Mouse (Mus musculus) kidney, postnatal 0 days (tissue): ENCODE results near the gene Syngr4. TPM values are rescaled to one million over a fixed set of nuclear protein-coding genes. Genes with fewer than 3 reads are reported as not detected.

ENCODE experiments used
- ATAC-seq: fragments of 200-750 bp; cut with Nextera tagmentation; replicated peaks from 2 replicates; pipeline ENCODE4 v1.8.0; 2017; ENCODE audit warnings: low read depth, moderate number of reproducible peaks, moderate TSS enrichment, moderate library complexity; ENCODE audit not compliant: low FRiP score
- DNase-seq: peaks from one replicate; pipeline ENCODE4 v3.0.0-alpha.2; 2016; ENCODE audit warnings: low spot score
- H3K27ac ChIP-seq: fragments of 300-500 bp; sonication (generic); 2 replicates; pipeline ENCODE4 v1.5.1; 2014; ENCODE audit warnings: mild to moderate bottlenecking
- H3K27me3 ChIP-seq: fragments of 300-500 bp; sonication (generic); 2 replicates; pipeline ENCODE4 v1.6.1; 2014; ENCODE audit warnings: low read length, mixed read lengths; ENCODE audit not compliant: insufficient read depth
- H3K36me3 ChIP-seq: fragments of 300-500 bp; sonication (generic); 2 replicates; pipeline ENCODE4 v1.6.1; 2014; ENCODE audit warnings: low read length, mixed read lengths; ENCODE audit not compliant: insufficient read depth
- H3K4me1 ChIP-seq: fragments of 300-500 bp; sonication (generic); replicated peaks from 2 replicates; pipeline ENCODE4 v1.6.1; 2014; ENCODE audit warnings: antibody characterized with exemption, low read length, mixed read lengths; ENCODE audit not compliant: insufficient read depth
- H3K4me2 ChIP-seq: fragments of 300-500 bp; sonication (generic); 2 replicates; pipeline ENCODE4 v1.6.1; 2014; ENCODE audit warnings: mild to moderate bottlenecking, low read length, moderate library complexity, mixed read lengths
- H3K4me3 ChIP-seq: fragments of 300-500 bp; sonication (generic); replicated peaks from 2 replicates; pipeline ENCODE4 v1.5.1; 2014; ENCODE audit warnings: low read depth, low read length
- H3K9ac ChIP-seq: fragments of 300-500 bp; sonication (generic); 2 replicates; pipeline ENCODE4 v1.6.1; 2014; ENCODE audit warnings: low read depth, low read length
- H3K9me3 ChIP-seq: fragments of 300-500 bp; sonication (generic); replicated peaks from 2 replicates; pipeline ENCODE4 v1.6.1; 2016; ENCODE audit warnings: low read length, inconsistent platforms, mixed read lengths
- CTCF ChIP-seq: IDR thresholded peaks from 2 replicates; pipeline ENCODE4 v1.5.1; 2016; ENCODE audit warnings: antibody characterized with exemption, low read depth, mild to moderate bottlenecking, moderate library complexity
- WGBS: fragments of 180-500 bp; shearing (Covaris S2); extraction: QIAGEN DNeasy Blood & Tissue Kit; methylation state at CpG from one replicate; pipeline ENCODE4 v1.1.7; 2014; 5-methylcytosine and 5-hydroxymethylcytosine counted together
- polyA plus RNA-seq: library from polyadenylated mRNA; unstranded; fragments of >200 nt; fragmentation: Nextera tagmentation; extraction: Ambion mirVana; gene quantifications from 2 replicates; pipeline ENCODE4 v1.2.1, GENCODE M21; 2015

The Syngr4 gene
- polyA plus RNA-seq, 1 experiment from 2014 or later: 1.6 TPM

DNA sequence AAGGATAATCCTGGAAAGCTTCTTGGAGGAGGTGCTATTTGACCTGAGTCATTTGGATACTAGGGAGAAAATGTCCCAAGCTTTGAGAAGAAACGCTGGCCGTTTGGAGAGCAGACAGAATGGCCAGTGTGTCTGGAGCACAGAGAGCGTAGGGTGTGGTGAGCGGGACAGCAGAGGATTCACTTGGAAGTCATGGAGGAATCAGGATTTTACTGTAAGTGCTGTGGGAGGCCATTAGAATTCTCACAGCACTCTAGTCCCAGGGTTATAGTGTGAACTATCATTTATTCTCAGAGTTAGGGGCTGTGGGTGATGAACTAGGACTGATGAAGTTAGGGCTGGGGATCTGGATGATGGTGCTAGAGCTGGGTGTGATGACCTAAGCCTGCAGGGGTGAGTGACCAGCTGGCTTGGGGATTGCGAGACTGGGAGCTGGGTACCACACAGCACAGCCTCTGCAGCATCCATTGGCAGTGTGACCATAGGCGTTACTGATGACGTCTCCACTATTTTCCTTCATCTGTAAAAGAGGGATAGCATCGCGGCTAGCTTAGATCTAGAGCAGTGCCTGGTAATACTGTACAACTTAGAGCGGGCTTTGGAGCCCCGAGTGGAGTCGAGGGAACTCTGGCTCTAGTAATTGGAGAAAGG is 25.6 kb upstream of the Syngr4 start:
- Histone ChIP-seq H3K27ac (peak overlapping the region; percentile 90), H3K9me3 (no peaks in the 10 kb centered on the region), H3K36me3 (no peaks in the 10 kb centered on the region), H3K4me3 (no peak overlapping the region), H3K9ac (no peak overlapping the region), H3K27me3 (no peaks in the 10 kb centered on the region), H3K4me2 (0 out of 2 replicates have a peak overlapping the region, but pooled peaks have one; percentile 56), H3K4me1 (peaks cover 34% of the 10 kb centered on the region)
- DNase-seq (no peak), ATAC-seq (no peak)
- 75% methylated on average over 12 of the region's 12 CpGs for WGBS
- no peak for TF ChIP-seq CTCF

GRCm38 (mm10) chr7:45921242-45921621 is 24.7 kb upstream of the Syngr4 start, which contains the start of gene Emp3:
TSS of gene Emp3 (minus strand) at chr7:45921404.
- DNase-seq: peak; percentile 86
- peak within 1 kb of the TSS; percentile 64 for H3K4me2 ChIP-seq

GRCm38 (mm10) chr7:45920583-45921241 is 24.2 kb upstream of the Syngr4 start:
- Histone ChIP-seq H3K9me3 (no peaks in the 10 kb centered on the region), H3K4me3 (peak overlapping the region; percentile 49), H3K27ac (peak overlapping the region; percentile 90), H3K27me3 (no peaks in the 10 kb centered on the region), H3K4me1 (peaks cover 45% of the 10 kb centered on the region), H3K4me2 (peak overlapping the region; percentile 64), H3K9ac (peak overlapping the region; percentile 60), H3K36me3 (no peaks in the 10 kb centered on the region)
- DNase-seq: peak; percentile 56
- no peak for TF ChIP-seq CTCF
- ATAC-seq: no peak
- 13% methylated on average over 9 of the region's 9 CpGs for WGBS

More at GRCm38 (mm10) chr7:45921242-45921621, 24.7 kb upstream of the Syngr4 start, which contains the start of gene Emp3:
- Histone ChIP-seq H3K4me3 (peak within 1 kb of the TSS; percentile 49), H3K27ac (peak within 1 kb of the TSS; percentile 90), H3K4me1 (peaks cover 41% of the 10 kb centered on the region), H3K36me3 (no peaks in the 10 kb centered on the region), H3K9ac (peak within 1 kb of the TSS; percentile 60), H3K9me3 (no peaks in the 10 kb centered on the region), H3K27me3 (no peaks in the 10 kb centered on the region)
- ATAC-seq: no peak
- WGBS: 17% methylated on average over 9 of the region's 9 CpGs
- no peak for TF ChIP-seq CTCF

DNA sequence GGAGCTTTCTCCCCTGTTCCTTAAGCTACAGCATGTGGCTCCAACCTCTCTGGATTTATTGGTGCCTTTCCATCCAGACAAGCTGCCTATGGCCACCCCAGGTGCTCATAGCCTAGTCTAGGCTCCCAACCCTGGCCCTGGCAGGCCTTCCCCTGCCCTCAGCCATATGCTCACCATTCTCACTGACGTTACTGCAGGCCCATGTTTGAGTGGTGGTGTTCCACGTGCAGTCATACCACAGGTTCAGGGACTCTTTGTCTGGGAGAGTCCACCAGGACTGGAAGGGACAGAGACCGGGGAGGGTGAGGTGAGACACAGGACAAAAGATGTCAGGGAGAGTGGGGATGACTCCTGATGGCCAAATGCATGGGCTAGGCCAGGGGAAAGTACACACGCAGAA is 23.2 kb upstream of the Syngr4 start:
- Histone ChIP-seq H3K9ac (peak overlapping the region; percentile 60; the same call in 1 of the 2 replicates), H3K27me3 (no peaks in the 10 kb centered on the region), H3K4me2 (peak overlapping the region; percentile 64), H3K4me1 (peaks cover 45% of the 10 kb centered on the region), H3K9me3 (no peaks in the 10 kb centered on the region), H3K4me3 (peak overlapping the region; percentile 49), H3K27ac (no peak overlapping the region), H3K36me3 (no peaks in the 10 kb centered on the region)
- no peak for DNase-seq
- ATAC-seq: no peak
- no peak for TF ChIP-seq CTCF
- WGBS: 67% methylated on average over 4 of the region's 4 CpGs

DNA sequence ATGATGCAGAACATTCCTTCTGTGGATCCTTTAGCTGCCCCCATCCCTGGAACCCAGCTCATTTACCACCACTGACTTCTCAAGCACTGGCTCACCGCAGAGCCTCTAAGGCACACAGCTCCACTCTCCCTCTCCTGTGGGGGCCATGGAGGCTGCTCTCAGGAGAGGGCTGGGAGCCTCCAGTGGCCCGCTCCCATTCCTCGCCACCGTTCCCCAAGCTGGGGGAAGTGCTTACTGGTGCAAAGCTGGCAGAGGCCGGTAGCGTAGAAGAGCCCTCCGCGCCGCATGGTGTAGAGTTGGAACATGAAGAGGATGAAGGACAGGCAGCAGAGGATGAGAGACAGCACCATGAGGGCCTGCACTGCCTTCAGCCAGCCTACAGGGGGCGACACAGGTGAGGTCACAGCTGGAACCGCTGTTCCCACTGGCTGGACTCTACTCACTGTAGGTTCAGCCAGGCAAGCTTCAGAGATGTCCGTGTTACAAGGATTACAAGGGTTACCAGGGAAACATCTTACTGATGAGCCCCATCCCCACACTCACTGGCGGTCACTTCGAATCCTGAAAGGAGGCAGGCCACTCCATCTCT is 22.7 kb upstream of the Syngr4 start:
- WGBS: 73% methylated on average over 14 of the region's 14 CpGs
- H3K27ac ChIP-seq: no peak overlapping the region
- H3K4me1 ChIP-seq: peaks cover 45% of the 10 kb centered on the region
- no peak overlapping the region for H3K4me3 ChIP-seq
- no peaks in the 10 kb centered on the region for H3K27me3 ChIP-seq
- H3K9me3 ChIP-seq: no peaks in the 10 kb centered on the region
- no peak for ATAC-seq
- H3K4me2 ChIP-seq: peak overlapping the region; percentile 64
- no peak for DNase-seq
- no peaks in the 10 kb centered on the region for H3K36me3 ChIP-seq
- H3K9ac ChIP-seq: no peak overlapping the region
- peak; percentile 54 for TF ChIP-seq CTCF

DNA sequence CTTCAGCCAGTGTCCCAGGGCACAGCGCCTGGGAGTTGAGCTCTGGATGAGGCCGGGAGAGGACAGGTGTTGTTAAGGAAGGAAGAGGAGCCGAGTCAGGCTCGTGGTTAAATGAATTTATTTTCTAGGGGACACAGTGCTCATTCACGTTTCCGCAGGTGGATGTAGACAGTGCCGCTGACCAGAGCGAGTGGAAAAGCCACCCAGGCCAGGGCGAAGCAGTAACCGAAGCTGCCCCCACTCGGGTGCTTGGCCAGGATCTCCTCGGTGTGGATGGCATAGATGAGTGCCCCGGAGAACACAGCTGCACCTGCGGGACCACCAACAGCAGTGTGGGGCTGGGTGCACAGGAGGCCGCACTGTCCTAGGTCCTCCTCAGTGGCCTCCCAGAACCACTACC is 21.4 kb upstream of the Syngr4 start:
- H3K9ac ChIP-seq: no peak overlapping the region
- DNase-seq: no peak
- WGBS: 61% methylated on average over 15 of the region's 15 CpGs

More for the DNA sequence above, 21.4 kb upstream of the Syngr4 start:
- Histone ChIP-seq H3K4me2 (no peak overlapping the region; the same call in 1 of the 2 replicates), H3K36me3 (no peaks in the 10 kb centered on the region), H3K27ac (peak overlapping the region; percentile 90), H3K4me3 (no peak overlapping the region), H3K27me3 (no peaks in the 10 kb centered on the region), H3K9me3 (no peaks in the 10 kb centered on the region), H3K4me1 (peaks cover 45% of the 10 kb centered on the region)
- no peak for TF ChIP-seq CTCF
- no peak for ATAC-seq
